Mouse (Mus musculus) lung, embryonic 15.5 days (tissue): ENCODE measurements around the gene Ano2. TPM values are rescaled to one million over a fixed set of nuclear protein-coding genes. Genes with fewer than 3 reads are reported as not detected.
A peak's percentile ranks its signal among the peaks of the same experiment; 100 is the strongest.

Experiments
- ATAC-seq: fragments of 200-750 bp; cut with Nextera tagmentation; 2 replicates; pipeline ENCODE4 v1.8.0; 2017; ENCODE audit warnings: moderate number of reproducible peaks, borderline replicate concordance; ENCODE audit not compliant: low FRiP score, low TSS enrichment; ENCODE audit errors: extremely low read depth
- H3K27ac ChIP-seq: fragments of 300-500 bp; sonication (generic); 2 replicates; pipeline ENCODE4 v1.5.1; 2015; ENCODE audit warnings: moderate library complexity, mild to moderate bottlenecking, inconsistent platforms
- H3K27me3 ChIP-seq: fragments of 300-500 bp; sonication (generic); 2 replicates; pipeline ENCODE4 v1.6.1; 2015; ENCODE audit warnings: inconsistent platforms
- H3K36me3 ChIP-seq: fragments of 300-500 bp; sonication (generic); 2 replicates; pipeline ENCODE4 v1.6.1; 2015; ENCODE audit warnings: inconsistent platforms
- H3K4me1 ChIP-seq: fragments of 300-500 bp; sonication (generic); 2 replicates; pipeline ENCODE4 v1.6.1; 2015; ENCODE audit warnings: inconsistent platforms
- H3K4me2 ChIP-seq: fragments of 300-500 bp; sonication (generic); 2 replicates; pipeline ENCODE4 v1.6.1; 2015; ENCODE audit warnings: inconsistent platforms, mild to moderate bottlenecking, moderate library complexity
- H3K4me3 ChIP-seq: fragments of 300-500 bp; sonication (generic); 2 replicates; pipeline ENCODE4 v1.5.1; 2015; ENCODE audit warnings: mild to moderate bottlenecking, inconsistent platforms
- H3K9ac ChIP-seq: fragments of 300-500 bp; sonication (generic); 2 replicates; pipeline ENCODE4 v1.6.1; 2015; ENCODE audit warnings: inconsistent platforms
- H3K9me3 ChIP-seq: fragments of 300-500 bp; sonication (generic); 2 replicates; pipeline ENCODE4 v1.6.1; 2016; ENCODE audit warnings: inconsistent platforms
- WGBS: fragments of 180-500 bp; shearing (Covaris S2); methylation state at CpG from one replicate; pipeline ENCODE4 v1.1.7; 2015; 5-methylcytosine and 5-hydroxymethylcytosine counted together
- polyA plus RNA-seq: library from polyadenylated mRNA; unstranded; fragments of >200 nt; fragmentation: Nextera tagmentation; extraction: Ambion mirVana; gene quantifications from 2 replicates; pipeline ENCODE4 v1.2.1, GENCODE M21; 2015

The Ano2 gene
- polyA plus RNA-seq, 1 experiment from 2014 or later: 0.07 TPM

GRCm38 (mm10) chr6:125747322-125747930, 57.2 kb downstream of the Ano2 start:
- no peak overlapping the region for H3K4me2 ChIP-seq
- WGBS: 39% methylated on average over 10 of the region's 10 CpGs
- no peaks in the 10 kb centered on the region for H3K9me3 ChIP-seq
- H3K36me3 ChIP-seq: no peaks in the 10 kb centered on the region
- H3K4me3 ChIP-seq: no peak overlapping the region
- ATAC-seq: no peak
- H3K9ac ChIP-seq: no peak overlapping the region
- no peak overlapping the region for H3K27ac ChIP-seq
- no peaks in the 10 kb centered on the region; the same call in 1 of the 2 replicates for H3K4me1 ChIP-seq
- H3K27me3 ChIP-seq: no peaks in the 10 kb centered on the region

GRCm38 (mm10) chr6:125748646-125749045, 58.4 kb downstream of the Ano2 start:
- Histone ChIP-seq H3K9ac (no peak overlapping the region), H3K36me3 (no peaks in the 10 kb centered on the region), H3K27me3 (no peaks in the 10 kb centered on the region), H3K27ac (no peak overlapping the region), H3K4me2 (no peak overlapping the region), H3K4me1 (no peaks in the 10 kb centered on the region; the same call in 1 of the 2 replicates), H3K4me3 (no peak overlapping the region), H3K9me3 (no peaks in the 10 kb centered on the region)
- no peak for ATAC-seq
- WGBS: 55% methylated on average over 3 of the region's 3 CpGs

GRCm38 (mm10) chr6:125762851-125763519, 72.8 kb downstream of the Ano2 start:
- ATAC-seq: peak; percentile 46; the same call in 1 of the 2 replicates
- Histone ChIP-seq H3K4me3 (no peak overlapping the region), H3K4me2 (no peak overlapping the region), H3K9ac (no peak overlapping the region), H3K27ac (no peak overlapping the region), H3K4me1 (no peaks in the 10 kb centered on the region), H3K27me3 (no peaks in the 10 kb centered on the region), H3K9me3 (no peaks in the 10 kb centered on the region), H3K36me3 (no peaks in the 10 kb centered on the region)
- WGBS: 62% methylated on average over 11 of the region's 11 CpGs

GRCm38 (mm10) chr6:125773256-125773655, 83.0 kb downstream of the Ano2 start:
- no peaks in the 10 kb centered on the region; the same call in 1 of the 2 replicates for H3K27me3 ChIP-seq
- no peak overlapping the region for H3K4me2 ChIP-seq
- no peak overlapping the region for H3K4me3 ChIP-seq
- H3K4me1 ChIP-seq: no peaks in the 10 kb centered on the region
- 26% methylated on average over 5 of the region's 5 CpGs for WGBS
- H3K9ac ChIP-seq: no peak overlapping the region
- no peak for ATAC-seq
- H3K36me3 ChIP-seq: no peaks in the 10 kb centered on the region
- H3K27ac ChIP-seq: no peak overlapping the region
- H3K9me3 ChIP-seq: no peaks in the 10 kb centered on the region

DNA sequence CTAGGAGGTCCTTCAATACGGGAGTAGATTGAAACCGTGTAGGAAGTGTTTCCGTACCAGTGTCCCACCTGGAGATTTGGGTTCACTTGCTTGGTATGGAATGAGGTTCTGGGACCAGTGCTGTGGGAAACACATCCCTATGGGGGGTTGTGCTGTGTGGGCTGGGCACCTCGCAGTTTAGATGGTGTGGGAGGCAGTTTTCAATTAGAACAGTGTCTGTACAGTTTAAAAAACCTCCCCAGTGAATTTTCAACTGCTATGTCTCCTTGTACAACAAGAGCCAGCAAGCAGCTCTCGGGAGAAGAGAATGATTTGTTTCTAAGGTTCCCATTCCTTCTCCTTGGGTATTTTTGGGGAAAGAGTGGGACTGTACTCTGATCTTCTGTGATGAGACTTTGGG, 86.1 kb downstream of the Ano2 start:
- Histone ChIP-seq H3K27me3 (no peaks in the 10 kb centered on the region; the same call in 1 of the 2 replicates), H3K27ac (no peak overlapping the region), H3K36me3 (no peaks in the 10 kb centered on the region), H3K4me1 (no peaks in the 10 kb centered on the region), H3K9ac (no peak overlapping the region), H3K4me3 (no peak overlapping the region), H3K9me3 (no peaks in the 10 kb centered on the region), H3K4me2 (no peak overlapping the region)
- WGBS: 79% methylated on average over 5 of the region's 5 CpGs
- no peak for ATAC-seq

DNA sequence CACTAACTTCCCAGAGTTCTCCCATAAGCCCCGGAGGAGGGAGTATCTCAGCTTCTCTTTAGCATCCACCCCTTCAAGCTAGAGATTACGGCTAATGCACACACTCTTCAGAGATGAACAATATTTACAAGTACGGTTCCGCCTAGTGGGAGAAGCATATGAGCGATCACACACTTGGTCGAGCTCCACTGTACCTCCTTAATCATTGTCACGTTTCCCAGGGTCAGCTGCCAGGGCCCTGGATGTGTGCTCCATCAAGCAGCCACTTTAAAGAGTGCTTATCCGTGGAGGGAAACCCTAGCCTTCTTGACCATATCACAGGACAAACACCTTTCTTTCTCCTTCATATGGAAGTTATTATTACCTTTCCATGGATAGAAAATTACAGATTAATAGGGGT, 112.7 kb downstream of the Ano2 start:
- WGBS: 24% methylated on average over 8 of the region's 8 CpGs

DNA sequence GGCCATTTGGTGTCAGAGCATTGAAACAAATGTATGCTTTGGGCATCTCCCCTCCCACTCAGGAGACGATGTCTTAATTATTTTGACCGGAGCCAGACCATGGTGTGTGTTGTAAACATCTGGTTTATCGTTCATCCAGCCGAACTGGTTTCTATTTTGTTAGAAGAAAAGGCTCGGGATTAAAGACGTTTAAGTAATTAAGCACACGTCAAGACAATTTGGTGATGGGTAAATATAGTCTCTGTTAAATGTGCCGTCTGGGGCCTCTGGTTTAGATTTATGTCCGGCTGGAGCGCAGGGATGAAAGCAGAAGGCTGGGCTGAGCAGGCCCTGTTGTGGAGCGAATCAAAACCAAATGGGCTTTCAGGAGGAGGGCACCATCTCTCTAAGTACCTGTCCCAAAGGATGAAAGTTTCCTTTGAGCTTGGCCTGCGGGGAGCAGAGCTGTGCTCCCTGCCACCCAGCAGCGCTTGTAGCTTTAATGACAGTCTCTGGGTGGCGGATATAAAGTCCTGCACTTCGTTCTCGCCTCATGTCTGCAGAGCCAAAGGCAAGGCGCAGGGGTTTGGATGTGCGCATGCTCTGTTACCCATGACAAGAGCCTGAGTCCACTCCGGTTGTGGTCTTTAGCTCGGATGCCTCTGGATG, 113.3 kb downstream of the Ano2 start:
- Histone ChIP-seq H3K27me3 (no peaks in the 10 kb centered on the region), H3K9me3 (no peaks in the 10 kb centered on the region), H3K27ac (no peak overlapping the region), H3K4me2 (no peak overlapping the region), H3K9ac (no peak overlapping the region), H3K36me3 (no peaks in the 10 kb centered on the region), H3K4me1 (no peaks in the 10 kb centered on the region), H3K4me3 (no peak overlapping the region)
- 0 out of 2 replicates have a peak, but pooled peaks have one; percentile 27 for ATAC-seq
- 33% methylated on average over 20 of the region's 20 CpGs for whole genome bisulfite sequencing

More for the DNA sequence above, 112.7 kb downstream of the Ano2 start:
- no peak for ATAC-seq
- no peak overlapping the region for H3K27ac ChIP-seq
- H3K4me1 ChIP-seq: no peaks in the 10 kb centered on the region
- H3K4me2 ChIP-seq: no peak overlapping the region
- no peak overlapping the region for H3K4me3 ChIP-seq
- H3K36me3 ChIP-seq: no peaks in the 10 kb centered on the region
- H3K27me3 ChIP-seq: no peaks in the 10 kb centered on the region
- no peak overlapping the region for H3K9ac ChIP-seq
- no peaks in the 10 kb centered on the region for H3K9me3 ChIP-seq

DNA sequence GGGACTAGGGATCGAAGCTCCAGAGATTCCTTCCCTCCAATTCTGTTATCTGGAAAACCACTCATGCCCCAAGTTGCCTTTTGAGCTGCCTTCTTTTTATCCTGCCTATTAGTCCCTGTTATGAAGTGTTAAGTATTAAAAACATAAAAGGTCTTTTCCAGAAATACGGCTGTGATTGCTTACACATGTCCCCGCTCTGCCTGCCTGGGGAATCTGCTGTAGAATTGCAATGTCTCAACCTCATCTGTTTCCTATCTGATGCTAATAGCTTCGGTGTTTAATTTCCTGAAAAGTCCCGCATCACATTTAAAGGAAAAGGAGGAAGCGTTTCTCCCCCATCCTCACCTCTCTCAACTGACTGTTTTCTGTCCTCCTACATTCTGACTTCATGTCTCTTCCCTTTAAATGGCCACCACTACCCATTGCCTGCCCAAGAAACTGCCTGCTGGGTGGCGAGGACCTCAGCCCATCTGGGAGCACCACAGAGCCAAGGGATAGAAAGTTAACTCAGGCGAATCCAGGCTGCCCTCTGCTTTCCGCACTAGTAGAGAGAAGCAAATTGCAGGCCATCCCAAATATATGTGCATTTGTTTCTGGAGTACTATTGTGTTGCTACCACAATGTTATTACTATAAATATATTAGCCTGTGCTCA, 118.9 kb downstream of the Ano2 start:
- H3K27ac ChIP-seq: no peak overlapping the region
- H3K36me3 ChIP-seq: no peaks in the 10 kb centered on the region
- H3K9ac ChIP-seq: no peak overlapping the region
- H3K4me3 ChIP-seq: no peak overlapping the region
- no peak overlapping the region for H3K4me2 ChIP-seq
- no peak for ATAC-seq
- no peaks in the 10 kb centered on the region for H3K4me1 ChIP-seq
- 57% methylated on average over 9 of the region's 9 CpGs for WGBS
- no peaks in the 10 kb centered on the region for H3K9me3 ChIP-seq
- H3K27me3 ChIP-seq: no peaks in the 10 kb centered on the region

DNA sequence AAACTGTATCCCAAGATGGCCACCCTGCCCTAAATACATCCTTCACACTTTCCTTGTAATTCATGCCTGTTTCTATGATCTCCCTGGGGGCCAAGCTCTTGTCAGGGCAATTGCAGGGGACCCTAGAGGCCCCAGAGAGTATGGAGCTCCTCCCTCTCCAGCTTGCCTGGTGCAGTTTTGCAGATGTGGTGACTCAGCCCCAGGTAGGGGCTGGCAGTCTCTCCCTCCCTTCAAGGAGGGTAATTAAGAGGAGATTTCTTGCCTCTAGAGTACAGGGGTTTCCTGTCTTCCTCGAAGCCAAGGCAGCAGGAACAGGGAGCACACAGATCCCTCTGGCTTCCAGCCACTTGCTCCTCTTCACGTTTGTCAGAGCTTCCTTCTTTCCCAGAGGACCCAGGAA, 121.2 kb downstream of the Ano2 start:
- no peaks in the 10 kb centered on the region for H3K4me1 ChIP-seq
- no peaks in the 10 kb centered on the region for H3K9me3 ChIP-seq
- H3K27me3 ChIP-seq: no peaks in the 10 kb centered on the region
- H3K36me3 ChIP-seq: no peaks in the 10 kb centered on the region
- H3K9ac ChIP-seq: no peak overlapping the region
- no peak for ATAC-seq
- no peak overlapping the region for H3K4me2 ChIP-seq
- WGBS: 13% methylated on average over 2 of the region's 2 CpGs
- no peak overlapping the region for H3K4me3 ChIP-seq
- no peak overlapping the region for H3K27ac ChIP-seq

GRCm38 (mm10) chr6:125838121-125838520, 147.9 kb downstream of the Ano2 start:
- 0 out of 2 replicates have a peak, but pooled peaks cover 3% of the 10 kb centered on the region for H3K27me3 ChIP-seq
- WGBS: 46% methylated on average over 4 of the region's 4 CpGs

GRCm38 (mm10) chr6:125841284-125841683, 151.1 kb downstream of the Ano2 start:
- Histone ChIP-seq H3K4me2 (no peak overlapping the region), H3K27ac (no peak overlapping the region), H3K4me1 (no peaks in the 10 kb centered on the region), H3K9ac (no peak overlapping the region), H3K36me3 (no peaks in the 10 kb centered on the region), H3K27me3 (0 out of 2 replicates have a peak, but pooled peaks cover 3% of the 10 kb centered on the region), H3K4me3 (no peak overlapping the region), H3K9me3 (no peaks in the 10 kb centered on the region)
- 44% methylated on average over 3 of the region's 3 CpGs for WGBS
- ATAC-seq: peak; percentile 89; the same call in 1 of the 2 replicates

More at GRCm38 (mm10) chr6:125838121-125838520, 147.9 kb downstream of the Ano2 start:
- no peak overlapping the region for H3K27ac ChIP-seq
- no peak overlapping the region for H3K9ac ChIP-seq
- H3K36me3 ChIP-seq: no peaks in the 10 kb centered on the region
- no peaks in the 10 kb centered on the region for H3K9me3 ChIP-seq
- no peak overlapping the region for H3K4me2 ChIP-seq
- H3K4me3 ChIP-seq: no peak overlapping the region
- ATAC-seq: no peak
- no peaks in the 10 kb centered on the region for H3K4me1 ChIP-seq
